Mouse (Mus musculus) left cerebral cortex, postnatal 36 days (tissue): ENCODE data around the gene Tap2. TPM values are rescaled to one million over a fixed set of nuclear protein-coding genes. Genes with fewer than 3 reads are reported as not detected.

Experiments used
- DNase-seq, 2 experiments: peaks; one replicate each; pipeline ENCODE4 v3.0.0; 2021 to 2022; ENCODE audit warnings: low spot score in 2 of 2, mixed read lengths in 1 of 2
- intact Hi-C: fragments of 180-260 bp; cut with DNase I; formaldehyde crosslinking; loops from one replicate; pipeline ENCODE4 v1.15.1; 2025
- total RNA-seq, 2 experiments: library from RNA; stranded (reverse); gene quantifications; 2 replicates each; pipeline ENCODE4 v1.2.3; 2021

The Tap2 gene
- total RNA-seq, 2 experiments from 2014 or later = 6.6 to 7.7 TPM

DNA sequence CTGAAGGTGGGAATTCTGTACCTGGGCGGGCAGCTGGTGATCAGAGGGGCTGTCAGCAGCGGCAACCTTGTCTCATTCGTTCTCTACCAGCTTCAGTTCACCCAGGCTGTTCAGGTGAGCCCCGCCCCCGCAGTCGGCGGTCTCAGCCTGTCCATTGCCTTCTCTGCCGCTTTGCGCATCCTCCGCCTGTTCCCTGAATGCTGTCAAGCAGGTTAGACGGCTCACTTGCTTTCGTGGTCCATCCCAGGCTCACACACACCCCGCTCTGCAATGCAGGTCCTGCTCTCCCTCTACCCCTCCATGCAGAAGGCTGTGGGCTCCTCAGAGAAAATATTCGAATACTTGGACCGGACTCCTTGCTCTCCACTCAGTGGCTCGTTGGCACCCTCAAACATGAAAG is 10.5 kb upstream of the Tap2 start:
- intact Hi-C loops = no loop called here
- no peak for DNase-seq

DNA sequence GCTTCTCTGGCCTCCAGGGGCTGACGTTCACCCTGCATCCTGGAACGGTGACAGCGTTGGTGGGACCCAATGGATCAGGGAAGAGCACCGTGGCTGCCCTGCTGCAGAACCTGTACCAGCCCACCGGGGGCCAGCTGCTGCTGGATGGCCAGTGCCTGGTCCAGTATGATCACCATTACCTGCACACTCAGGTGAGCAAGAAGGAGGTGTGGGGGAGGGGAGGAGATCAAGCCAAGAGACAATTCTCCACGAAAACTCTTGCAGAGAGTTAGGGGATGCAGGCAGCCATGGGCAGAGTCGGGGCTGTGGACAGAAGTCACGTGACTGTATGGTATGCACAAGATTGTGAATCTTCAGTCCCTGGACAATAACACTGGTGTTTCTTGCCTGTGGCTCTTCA is 9.9 kb upstream of the Tap2 start:
- no peak for DNase-seq
- intact Hi-C loops = no loop called here

DNA sequence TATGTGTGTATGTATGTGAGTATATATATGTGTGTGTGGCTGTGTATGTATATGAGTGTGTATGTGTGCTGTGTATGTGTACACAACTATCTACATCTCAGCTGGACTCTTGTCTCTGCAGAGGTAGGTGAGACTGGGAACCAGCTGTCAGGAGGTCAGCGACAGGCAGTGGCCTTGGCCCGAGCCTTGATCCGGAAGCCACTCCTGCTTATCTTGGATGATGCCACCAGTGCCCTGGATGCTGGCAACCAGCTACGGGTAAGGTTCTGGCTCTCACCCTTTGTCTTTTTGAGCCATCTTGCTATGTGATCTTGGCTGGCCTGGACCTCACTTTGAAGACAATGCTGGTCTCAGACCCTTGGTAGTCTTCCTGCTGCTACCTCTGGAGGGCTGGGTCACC is 8.6 kb upstream of the Tap2 start:
- intact Hi-C loops = no loop called here
- no peak for DNase-seq

DNA sequence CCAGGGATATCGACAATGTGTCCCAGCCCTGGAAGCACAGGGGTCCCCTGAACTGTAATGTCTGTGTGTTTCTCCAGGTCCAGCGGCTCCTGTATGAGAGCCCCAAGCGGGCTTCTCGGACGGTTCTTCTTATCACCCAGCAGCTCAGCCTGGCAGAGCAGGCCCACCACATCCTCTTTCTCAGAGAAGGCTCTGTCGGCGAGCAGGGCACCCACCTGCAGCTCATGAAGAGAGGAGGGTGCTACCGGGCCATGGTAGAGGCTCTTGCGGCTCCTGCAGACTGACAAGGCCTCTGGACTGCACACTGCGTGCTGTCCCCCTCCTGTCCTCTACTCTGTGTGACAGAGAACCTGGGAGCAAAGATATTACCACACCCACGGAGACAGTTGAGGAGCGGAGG is 6.8 kb upstream of the Tap2 start:
- DNase-seq = no peak
- intact Hi-C loops = no loop called here

DNA sequence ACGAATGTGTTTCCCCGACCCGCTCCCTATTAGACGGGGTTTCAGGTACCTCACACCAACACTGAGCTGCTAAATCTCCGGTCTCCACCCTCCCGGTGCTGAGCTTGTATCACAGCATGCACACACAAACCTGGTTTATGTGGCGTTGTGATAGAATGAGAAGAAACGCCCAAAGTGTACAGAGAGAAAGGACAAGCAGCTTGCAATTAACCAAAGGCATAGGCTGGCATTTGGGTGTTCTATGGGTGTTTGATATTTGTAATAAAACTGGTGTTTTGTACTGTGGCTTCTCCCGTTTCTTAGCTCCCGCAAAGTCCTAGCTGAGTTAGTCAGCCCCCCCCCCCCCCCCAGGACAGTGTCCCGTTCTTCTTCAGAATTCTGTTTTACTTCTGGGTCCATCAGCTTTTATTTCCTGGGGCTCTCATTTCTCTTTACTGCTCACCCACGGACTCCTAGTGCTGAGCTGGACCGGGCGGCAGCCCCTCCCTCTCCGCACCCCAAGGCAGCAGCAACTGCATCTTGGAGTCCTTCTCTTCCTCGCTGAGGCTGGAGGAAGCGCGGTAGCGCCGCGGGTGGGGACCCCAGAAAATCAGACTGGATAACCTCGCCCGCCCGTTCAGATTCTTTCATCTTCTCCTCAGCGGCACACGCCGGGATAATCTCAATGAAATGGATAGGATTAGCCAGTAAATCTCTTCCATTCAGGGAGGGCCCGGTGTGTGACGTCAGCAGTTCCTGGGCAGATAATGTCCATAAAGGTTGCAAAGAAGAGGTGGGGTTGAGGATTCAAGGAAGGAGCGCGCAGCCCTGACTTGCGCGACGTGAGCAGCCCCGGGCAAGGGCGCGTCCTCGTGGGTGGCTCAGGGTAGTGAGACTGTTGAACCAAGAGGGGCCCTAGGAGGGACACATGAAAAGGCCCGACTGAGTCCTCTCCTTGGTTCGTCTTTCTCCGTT is 6.1 kb upstream of the Tap2 start, which contains the start of gene Psmb8:
Gene Psmb8, plus strand, starts transcription at position 781 of the 954 bp plus-strand sequence.
- intact Hi-C loops = no loop called here
- peak; percentile 72 to 85 for DNase-seq

DNA sequence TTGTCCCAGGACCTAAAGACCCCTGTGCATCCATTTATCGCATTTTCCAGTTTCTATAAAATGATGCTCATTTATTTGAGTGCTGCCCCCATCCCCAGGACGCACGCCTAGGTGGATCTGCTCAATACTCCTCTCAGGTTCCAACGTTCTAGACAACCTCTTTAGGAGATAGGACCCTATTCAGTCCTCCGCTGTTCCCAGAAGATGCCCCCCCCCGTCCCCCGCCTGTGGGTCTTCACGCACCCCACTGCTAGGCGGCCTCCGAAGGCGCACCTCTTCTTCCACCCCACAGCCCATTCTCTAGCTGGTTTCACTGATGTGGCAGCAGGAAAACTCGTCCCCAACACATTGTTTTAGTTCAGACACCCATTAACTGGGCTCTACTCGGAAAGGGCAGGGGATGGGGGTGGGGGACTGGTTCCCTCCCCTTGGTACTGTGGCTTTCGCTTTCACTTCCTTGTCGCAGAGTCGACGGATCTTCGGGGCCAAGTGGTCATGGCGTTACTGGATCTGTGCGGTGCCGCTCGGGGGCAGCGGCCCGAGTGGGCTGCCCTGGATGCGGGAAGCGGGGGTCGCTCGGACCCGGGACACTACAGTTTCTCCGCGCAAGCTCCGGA is 5.3 kb upstream of the Tap2 start:
- intact Hi-C loops = no loop called here
- no peak for DNase-seq

DNA sequence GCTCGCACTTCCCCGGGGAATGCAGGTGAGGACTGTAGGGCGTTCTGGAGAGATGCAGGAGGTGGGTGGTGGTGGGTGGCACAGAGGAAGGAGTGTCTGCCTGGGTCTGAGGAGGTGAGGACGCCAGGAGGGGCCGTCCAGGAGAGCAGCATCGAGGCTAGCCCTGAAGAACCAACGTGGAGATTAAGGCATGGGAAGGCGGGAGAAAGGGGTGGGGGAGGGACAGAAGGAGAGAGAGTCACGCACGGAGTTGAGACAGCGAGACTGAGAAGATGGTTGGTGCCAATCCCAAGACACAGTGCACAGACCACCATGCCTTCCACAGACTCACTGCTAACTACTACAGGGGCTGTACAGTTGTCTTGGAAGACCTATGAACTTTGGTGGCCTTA is 4.8 kb upstream of the Tap2 start:
- intact Hi-C loops = no loop called here

DNA sequence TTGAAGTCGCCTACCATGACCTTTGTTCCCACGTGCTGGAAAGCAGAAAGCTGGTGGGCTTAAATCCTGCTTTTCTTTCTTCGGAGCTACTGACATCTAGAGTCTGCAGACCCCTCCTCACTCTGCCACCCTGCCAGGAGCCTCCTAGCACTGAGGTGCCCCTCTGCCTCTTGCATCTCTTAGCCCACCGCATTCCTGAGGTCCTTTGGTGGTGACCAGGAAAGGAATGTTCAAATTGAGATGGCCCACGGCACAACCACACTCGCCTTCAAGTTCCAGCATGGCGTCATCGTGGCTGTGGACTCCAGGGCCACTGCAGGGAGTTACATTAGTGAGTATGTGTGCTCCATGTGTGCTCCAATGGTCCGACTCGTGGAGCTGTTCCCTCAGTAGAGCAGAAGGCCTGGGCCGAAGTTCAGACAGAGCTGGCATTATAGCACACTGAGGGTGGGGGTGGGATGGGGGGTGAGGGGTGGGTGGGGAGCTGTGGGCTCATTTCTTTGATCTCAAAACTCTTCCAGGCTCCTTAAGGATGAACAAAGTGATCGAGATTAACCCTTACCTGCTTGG is 4.2 kb upstream of the Tap2 start:
- intact Hi-C loops = no loop called here
- no peak for DNase-seq

More for the DNA sequence above, 4.8 kb upstream of the Tap2 start:
- DNase-seq = no peak

DNA sequence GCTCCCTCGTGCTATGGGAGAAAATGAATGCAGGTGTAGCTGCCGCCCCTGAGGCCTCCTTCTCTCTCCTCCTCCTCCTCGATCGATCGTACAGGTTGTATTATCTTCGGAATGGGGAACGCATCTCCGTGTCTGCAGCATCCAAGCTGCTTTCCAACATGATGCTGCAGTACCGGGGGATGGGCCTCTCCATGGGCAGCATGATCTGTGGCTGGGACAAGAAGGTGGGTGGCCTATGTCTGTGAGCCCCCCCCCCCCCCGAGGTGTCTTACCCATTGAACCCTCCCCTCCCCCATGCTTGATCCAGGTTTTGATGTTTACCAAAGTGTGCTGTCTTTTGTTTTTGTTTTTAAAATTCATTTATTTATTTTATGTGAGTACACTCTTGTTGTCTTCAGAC is 3.3 kb upstream of the Tap2 start:
- DNase-seq = no peak
- intact Hi-C loops = no loop called here

DNA sequence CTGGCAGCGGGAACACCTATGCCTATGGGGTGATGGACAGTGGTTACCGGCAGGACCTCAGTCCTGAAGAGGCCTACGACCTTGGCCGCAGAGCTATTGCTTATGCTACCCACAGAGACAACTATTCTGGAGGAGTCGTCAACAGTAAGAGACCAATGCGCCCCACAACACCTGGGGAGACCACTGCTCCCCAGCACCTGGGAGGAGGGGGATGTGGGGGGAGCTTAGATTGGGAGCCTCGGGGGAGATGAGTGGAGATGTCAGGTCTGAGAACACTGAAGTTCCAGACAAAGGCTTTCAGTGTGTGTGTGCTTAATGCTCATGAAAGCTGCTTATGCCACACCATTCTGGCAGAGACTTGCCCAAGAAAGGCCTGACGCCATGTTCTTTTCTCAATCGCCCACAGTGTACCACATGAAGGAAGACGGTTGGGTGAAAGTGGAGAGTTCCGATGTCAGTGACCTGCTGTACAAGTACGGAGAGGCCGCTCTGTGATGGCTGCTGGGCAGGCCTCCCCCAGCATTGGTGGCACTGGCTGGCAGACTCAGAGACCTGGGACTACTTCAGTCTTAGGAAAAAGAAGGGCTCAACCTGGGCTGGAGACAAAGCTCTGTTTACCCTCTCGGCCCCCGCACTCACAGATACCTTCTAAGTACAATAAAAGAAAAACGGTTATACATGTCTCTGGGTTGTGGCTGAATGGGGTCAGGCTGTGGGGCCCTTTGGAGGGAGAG is 2.4 kb upstream of the Tap2 start:
- no peak for DNase-seq
- intact Hi-C loops = no loop called here

DNA sequence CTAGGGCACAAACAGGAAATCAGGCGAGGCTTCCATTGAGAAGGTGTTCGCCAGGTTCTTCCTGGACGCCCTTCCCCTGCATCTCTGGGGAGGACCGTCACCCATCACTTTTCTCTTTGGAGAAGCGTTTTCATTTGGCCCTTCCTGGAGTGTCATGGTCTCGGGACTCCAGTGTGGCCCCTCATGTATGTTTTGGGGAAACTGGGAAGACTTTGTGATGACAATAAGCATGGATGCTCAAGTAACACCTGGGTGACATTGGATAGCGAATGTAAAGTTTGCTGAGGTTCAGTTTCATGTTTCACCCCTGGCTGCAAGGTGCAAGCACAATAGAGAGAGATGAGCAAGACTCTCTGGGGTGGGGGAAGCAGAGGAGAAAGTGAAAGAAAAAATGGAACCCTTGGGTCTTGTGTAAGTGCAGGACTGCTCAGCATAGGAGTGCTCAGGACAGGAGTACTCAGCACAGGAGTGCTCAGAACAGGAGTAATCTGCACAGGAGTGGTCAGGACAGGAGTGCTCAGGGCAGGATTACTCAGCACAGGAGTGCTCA is 1.7 kb upstream of the Tap2 start:
- intact Hi-C loops = no loop called here
- DNase-seq = no peak

DNA sequence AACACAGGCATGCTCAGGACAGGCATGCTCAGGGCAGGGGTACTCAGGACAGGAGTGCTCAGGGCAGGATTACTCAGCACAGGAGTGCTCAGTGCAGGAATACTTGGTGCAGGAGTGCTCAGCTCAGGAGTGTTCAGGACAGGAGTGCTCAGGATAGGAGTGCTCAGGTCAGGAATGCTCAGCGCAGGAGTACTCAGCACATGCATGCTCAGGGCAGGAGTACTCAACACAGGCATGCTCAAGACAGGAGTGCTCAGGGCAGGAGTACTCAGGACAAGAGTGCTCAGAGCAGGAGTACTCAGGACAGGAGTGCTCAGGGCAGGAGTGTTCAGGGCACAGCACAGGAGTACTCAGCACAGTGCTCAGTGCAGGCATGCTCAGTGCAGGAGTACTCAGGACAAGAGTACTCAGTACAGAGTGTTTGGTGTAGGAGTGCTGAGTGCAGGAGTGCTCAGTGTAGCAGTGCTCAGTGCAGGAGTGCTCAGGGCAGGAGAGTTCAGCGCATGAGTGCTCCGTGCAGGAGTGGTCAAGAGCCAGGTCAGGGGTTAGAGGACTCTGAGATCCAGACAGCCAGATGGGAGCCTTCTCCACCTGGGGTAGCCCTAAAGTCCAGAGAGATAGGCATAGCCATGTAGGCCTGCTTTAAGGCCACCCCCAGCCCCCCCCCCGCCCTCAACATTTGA is 426 bp upstream of the Tap2 start:
- no peak for DNase-seq
- intact Hi-C loops = no loop called here

DNA sequence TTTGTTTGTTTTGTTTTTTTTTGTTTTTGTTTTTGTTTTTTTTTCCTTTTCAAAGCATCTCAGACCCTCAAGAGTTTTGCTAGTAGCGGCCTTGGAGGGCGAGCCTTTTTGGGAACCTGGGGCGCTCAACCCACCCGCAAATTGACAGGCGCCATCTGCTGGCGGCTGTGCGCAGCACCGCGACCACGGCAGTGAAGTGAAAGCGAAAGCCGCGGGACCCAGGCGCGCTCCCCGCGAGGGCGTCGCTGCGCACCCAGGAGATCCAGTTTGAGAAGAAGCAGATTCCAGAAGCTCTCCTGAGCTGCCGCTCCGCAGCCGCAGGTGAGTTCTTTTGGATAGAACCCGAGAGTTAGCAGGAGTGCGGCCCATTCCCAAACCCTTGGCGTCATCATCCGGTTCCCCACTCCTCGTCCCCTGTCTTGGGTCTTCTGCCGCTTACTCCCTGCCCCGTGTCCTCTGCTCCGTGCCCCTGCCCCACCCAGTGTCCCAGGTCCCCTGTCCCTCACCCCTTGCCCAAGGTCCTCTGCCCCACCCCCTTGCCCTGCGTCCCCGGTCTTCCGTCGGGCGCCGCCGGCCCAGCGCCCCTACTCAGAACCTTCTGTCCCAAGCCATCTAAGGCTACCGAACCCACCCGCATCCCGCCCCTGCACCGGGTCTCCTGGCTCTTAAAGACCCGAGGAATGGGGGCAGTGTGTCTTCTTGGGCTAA is 1.1 kb downstream of the Tap2 start:
- DNase-seq = peak; percentile 75 to 82
- intact Hi-C loops = loop anchor here (2.0 kb wide), 1 partner anchor 34 kb away; no protein-coding TSS in a partner anchor

DNA sequence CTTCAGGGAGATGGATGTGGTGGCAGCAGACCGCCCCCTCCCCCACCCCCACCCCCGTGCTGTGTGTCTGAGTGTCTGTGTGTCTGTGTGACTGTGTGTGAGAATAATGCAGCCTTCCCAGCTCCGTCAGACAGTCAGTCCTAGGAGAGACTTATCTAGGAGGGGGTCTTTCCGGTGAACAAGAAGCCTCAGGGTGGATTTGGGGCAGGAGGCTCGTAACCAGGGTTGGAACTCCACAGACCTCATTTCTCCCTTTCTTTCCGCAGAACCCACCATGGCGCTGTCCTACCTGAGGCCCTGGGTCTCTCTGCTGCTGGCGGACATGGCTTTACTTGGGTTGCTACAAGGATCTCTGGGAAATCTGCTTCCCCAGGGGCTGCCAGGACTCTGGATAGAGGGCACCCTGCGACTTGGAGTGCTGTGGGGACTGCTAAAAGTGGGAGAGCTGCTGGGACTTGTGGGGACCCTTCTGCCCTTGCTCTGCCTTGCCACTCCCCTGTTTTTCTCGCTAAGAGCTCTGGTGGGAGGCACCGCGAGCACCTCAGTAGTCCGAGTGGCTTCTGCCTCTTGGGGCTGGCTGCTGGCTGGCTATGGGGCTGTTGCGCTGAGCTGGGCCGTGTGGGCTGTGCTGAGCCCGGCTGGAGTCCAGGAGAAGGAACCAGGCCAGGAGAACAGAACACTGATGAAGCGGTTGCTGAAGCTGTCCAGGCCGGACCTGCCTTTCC is 1.9 kb downstream of the Tap2 start:
- intact Hi-C loops = loop anchor here (2.0 kb wide), 1 partner anchor 34 kb away; no protein-coding TSS in a partner anchor
- DNase-seq = no peak

DNA sequence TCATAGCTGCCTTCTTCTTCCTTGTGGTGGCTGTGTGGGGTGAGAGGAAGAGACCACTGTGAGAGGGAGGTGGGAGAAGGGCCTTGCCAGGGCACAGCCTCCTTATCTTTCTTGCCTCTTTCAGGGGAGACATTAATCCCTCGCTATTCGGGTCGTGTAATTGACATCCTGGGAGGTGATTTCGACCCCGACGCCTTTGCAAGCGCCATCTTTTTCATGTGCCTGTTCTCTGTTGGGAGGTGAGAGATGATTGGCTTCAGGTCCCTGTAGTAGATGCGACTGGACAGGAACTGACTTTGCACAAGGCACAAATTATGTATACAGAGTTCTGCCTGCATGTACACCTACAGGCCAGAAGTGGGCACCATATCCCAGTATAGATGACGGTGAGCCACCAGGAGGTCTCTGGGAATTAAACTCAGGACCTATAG is 2.4 kb downstream of the Tap2 start:
- no peak for DNase-seq
- intact Hi-C loops = loop anchor here (2.0 kb wide), 1 partner anchor 35 kb away; no protein-coding TSS in a partner anchor

DNA sequence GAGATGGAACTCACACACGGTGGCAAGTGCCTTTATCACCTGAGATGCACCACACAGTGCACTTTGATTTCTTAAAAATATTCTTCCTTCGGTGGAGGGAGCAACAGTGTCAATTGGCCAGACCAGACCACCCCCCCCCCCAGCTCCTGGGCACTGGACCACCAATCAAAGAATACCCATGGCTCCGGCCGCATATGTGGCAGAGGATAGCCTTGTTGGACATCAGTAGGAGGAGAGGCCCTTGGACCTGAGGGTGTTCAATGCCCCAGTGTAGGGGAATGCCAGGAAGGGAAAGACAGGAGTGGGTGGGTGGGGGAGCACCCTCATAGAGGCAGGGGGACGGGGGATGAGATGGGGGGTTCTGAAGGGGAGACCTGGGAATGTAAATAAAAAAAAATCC is 3.4 kb downstream of the Tap2 start:
- DNase-seq = no peak
- intact Hi-C loops = no loop called here

DNA sequence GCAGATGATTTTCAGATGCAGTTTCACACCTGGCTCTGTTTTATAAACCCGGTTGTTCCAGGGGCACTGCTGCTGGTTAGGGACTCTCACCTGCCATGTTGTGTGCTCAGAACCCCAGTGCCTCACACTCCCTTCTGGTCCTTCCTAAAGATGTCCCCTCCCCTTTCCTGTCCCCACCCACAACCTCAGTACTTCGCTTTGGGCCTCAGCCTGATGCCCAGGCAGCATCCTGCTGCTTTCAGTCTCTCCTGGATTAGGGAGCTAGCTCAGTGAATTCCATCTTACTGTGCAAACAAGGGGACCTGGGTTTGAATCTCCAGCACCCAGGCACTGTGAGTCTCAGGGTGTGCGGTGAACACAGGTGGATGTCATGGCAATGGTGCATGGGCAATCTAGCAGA is 4.1 kb downstream of the Tap2 start:
- intact Hi-C loops = no loop called here

DNA sequence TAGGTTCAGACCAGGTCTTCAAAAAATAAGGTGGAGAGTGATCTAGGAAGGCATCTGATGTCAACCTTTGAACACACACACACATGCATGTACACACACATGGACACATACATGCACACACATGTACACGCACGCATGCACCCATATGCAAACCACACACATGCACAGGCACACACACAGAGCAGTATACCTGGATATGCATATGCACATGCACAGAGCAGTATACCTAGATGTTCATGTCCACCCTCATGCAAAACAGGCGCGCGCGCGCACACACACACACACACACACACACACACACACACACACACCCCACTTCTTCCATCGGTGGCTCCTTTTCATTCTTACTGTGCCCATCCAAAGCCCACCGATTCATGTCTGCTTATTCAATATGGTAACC is 4.5 kb downstream of the Tap2 start:
- intact Hi-C loops = no loop called here
- no peak for DNase-seq

More for the DNA sequence above, 4.1 kb downstream of the Tap2 start:
- DNase-seq = no peak
